Mouse (Mus musculus) testis, adult 2 months (tissue): Measurements from ENCODE around the gene Ccdc33.

ENCODE experiments used
- CTCF ChIP-seq: fragments of 200-500 bp; IDR thresholded peaks from 2 replicates; pipeline ENCODE4 v1.5.1; 2012; ENCODE audit warnings: low read depth, mild to moderate bottlenecking, inconsistent platforms, low read length, moderate library complexity; ENCODE audit not compliant: control insufficient read depth, insufficient read depth, insufficient replicate concordance
- POLR2A ChIP-seq: fragments of 200-500 bp; IDR thresholded peaks from 2 replicates; pipeline ENCODE4 v1.6.1; 2012; ENCODE audit warnings: low read depth, mild to moderate bottlenecking, inconsistent platforms, low read length, moderate library complexity; ENCODE audit not compliant: control insufficient read depth

DNA sequence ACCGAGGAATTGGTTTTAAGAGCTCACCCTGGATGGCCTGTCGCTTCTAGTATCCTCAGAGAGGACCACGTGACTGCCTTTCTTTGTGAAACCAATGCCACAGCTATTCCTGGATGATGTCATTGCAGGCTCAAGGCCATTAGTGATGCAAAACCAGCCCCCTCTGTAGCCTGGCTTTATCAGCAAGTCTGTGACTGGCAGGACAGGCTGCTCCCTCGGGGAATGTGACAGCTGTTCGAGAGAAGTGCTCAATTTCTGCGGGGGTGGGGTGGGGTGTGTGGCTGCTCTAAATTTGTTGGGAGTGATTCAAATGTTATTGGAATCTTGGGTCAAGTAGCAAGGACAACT, 109.6 kb downstream of the Ccdc33 start:
- TF ChIP-seq POLR2A (no peak), CTCF (no peak)
